ENCODE assay signal across 9 mouse cellular contexts in the genomic region with DNA sequence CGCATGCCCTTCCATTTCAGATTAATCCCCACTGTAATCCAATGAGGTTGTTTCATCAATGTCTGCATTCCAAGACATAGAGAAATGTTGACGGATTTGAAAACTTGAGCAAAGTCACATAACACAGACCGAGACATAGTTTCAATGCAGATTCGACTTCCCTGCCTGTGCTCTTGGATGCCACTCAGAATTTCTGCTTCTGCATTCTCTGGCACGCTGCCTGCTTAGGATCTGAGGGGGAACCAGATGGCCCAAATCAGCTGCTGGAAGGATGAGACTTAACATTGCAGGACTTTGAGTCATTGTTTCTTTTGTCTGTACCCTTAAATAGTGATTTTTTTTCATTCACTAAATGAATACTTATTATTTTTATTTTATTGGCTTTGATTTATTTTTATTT.
DNase-seq lines count a peak whose midpoint lies in the region; ATAC-seq and TF ChIP-seq lines count a peak whose summit lies in the region.
"Had no signal": no experiment of that assay in that cellular context is flagged by ENCODE, and none has a peak within 500 bp of the region (broad histone marks: within the 10 kb centered on the region; RNA-seq: fewer than 3 reads in every experiment).

No protein-coding gene starts in this region.

- peak; percentile 47 for DNase-seq in hindbrain, embryonic 14.5 days (ENCODE audit: low spot score)
- DNase-seq in Patski (ENCODE audit: low read depth, low spot score), result peak; percentile 10
- DNase-seq in frontal cortex, postnatal 10 days (ENCODE audit: low spot score in 2 of 2), result peak; percentile 11 to 31
- DNase-seq in left cerebral cortex, postnatal 25 days (ENCODE audit: low spot score in 2 of 2), result peak; percentile 56 to 78
- DNase-seq in yolk sac, embryonic 10.5 days (ENCODE audit: low spot score), result no peak
- DNase-seq in spleen, postnatal 4 days (ENCODE audit: low spot score in 2 of 2), result no peak

- H3K27ac ChIP-seq in hindbrain, embryonic 14.5 days, result no peak overlapping the region
- no peak overlapping the region; the same call in 1 of the 2 replicates for H3K27ac ChIP-seq in hindbrain, embryonic 13.5 days
- H3K27ac ChIP-seq: liver, embryonic 14.5 days had no signal

- H3K4me3 ChIP-seq in hindbrain, embryonic 14.5 days (replicated peaks; ENCODE audit: low read length), result no peak overlapping the region
- no peak overlapping the region for H3K4me3 ChIP-seq in hindbrain, embryonic 13.5 days

- H3K9ac ChIP-seq in hindbrain, embryonic 14.5 days, result no peak overlapping the region
- no peak overlapping the region for H3K9ac ChIP-seq in hindbrain, embryonic 13.5 days
- H3K9ac ChIP-seq: liver, embryonic 14.5 days had no signal

- WGBS in hindbrain, embryonic 14.5 days, result 73% methylated on average over 5 of the region's 5 CpGs
- WGBS in hindbrain, embryonic 13.5 days, result 80% methylated on average over 5 of the region's 5 CpGs

- in situ Hi-C loops in Patski (cut with MboI; ENCODE audit: low pct_unique_long_range_greater_than_20kb), result no loop called here

- POLR2A ChIA-PET in Patski (lab: Charles Lee), result no interaction called here

- no peaks in the 10 kb centered on the region for H3K4me1 ChIP-seq in hindbrain, embryonic 14.5 days (replicated peaks; ENCODE audit: control insufficient read depth, insufficient read depth, low read length)
- H3K4me1 ChIP-seq in hindbrain, embryonic 13.5 days (replicated peaks), result peaks cover 6% of the 10 kb centered on the region; the same call in 1 of the 2 replicates

- no peaks in the 10 kb centered on the region for H3K9me3 ChIP-seq in hindbrain, embryonic 14.5 days (ENCODE audit: control insufficient read depth, low read length)
- no peaks in the 10 kb centered on the region for H3K9me3 ChIP-seq in hindbrain, embryonic 13.5 days

- TF ChIP-seq CTCF in Patski (IDR thresholded peaks at IDR 0.05), result no peak

- CTCF ChIA-PET in Patski (lab: Charles Lee), result no interaction called here

- H3K4me2 ChIP-seq in hindbrain, embryonic 14.5 days (replicated peaks), result no peak overlapping the region
- H3K4me2 ChIP-seq in hindbrain, embryonic 13.5 days, result no peak overlapping the region

- ATAC-seq in hindbrain, embryonic 14.5 days (ENCODE audit: low FRiP score), result no peak; the same call in 1 of the 2 replicates
- no peak for ATAC-seq in hindbrain, embryonic 13.5 days (ENCODE audit: low FRiP score)
- no peak for ATAC-seq in Patski
- no peak for ATAC-seq in erythroblast, adult 5-6 weeks (replicated peaks; ENCODE audit: low FRiP score, poor library complexity, severe bottlenecking)

- no peaks in the 10 kb centered on the region for H3K27me3 ChIP-seq in hindbrain, embryonic 14.5 days (ENCODE audit: control insufficient read depth, insufficient read depth, low read length)
- no peaks in the 10 kb centered on the region for H3K27me3 ChIP-seq in hindbrain, embryonic 13.5 days
- peaks cover 8% of the 10 kb centered on the region for H3K27me3 ChIP-seq in Patski

- no peaks in the 10 kb centered on the region for H3K36me3 ChIP-seq in hindbrain, embryonic 14.5 days (replicated peaks; ENCODE audit: control insufficient read depth, insufficient read depth)
- no peaks in the 10 kb centered on the region for H3K36me3 ChIP-seq in hindbrain, embryonic 13.5 days

- intact Hi-C loops in left cerebral cortex, postnatal 25 days (cut with DNase I), result no loop called here

Comparison
In these comparisons a context has a peak if more than half of its experiments do, and no peak if none do; other contexts are left out.
1. DNase-seq: peak in hindbrain, embryonic 14.5 days (single experiment), Patski (single experiment), frontal cortex, postnatal 10 days (2 of 2) and left cerebral cortex, postnatal 25 days (2 of 2); none in yolk sac, embryonic 10.5 days (single experiment) and spleen, postnatal 4 days (0 of 2).